Mouse (Mus musculus): ENCODE data around the gene Gstt4. TPM values are rescaled to one million over a fixed set of nuclear protein-coding genes. Genes with fewer than 3 reads are reported as not detected.
"Not testable (repeated sequence)": the region's sequence is repeated elsewhere in the genome, so short reads cannot be mapped to it uniquely, and the experiment has no call there.

Gene Gstt4
- not detected for total RNA-seq (2021)

- intact Hi-C loops (cut with DNase I) = no loop called here
Measured at GRCm38 (mm10) chr10:75822443-75822842, at the start of gene Gstt4. Gene Gstt4, minus strand, starts transcription at chr10:75822543.

GRCm38 (mm10) chr10:75861587-75861986 is 39.2 kb upstream of the Gstt4 start:
- no peak for DNase-seq (ENCODE audit: low spot score in 2 of 2)
- intact Hi-C loops (cut with DNase I) = no loop called here

More at GRCm38 (mm10) chr10:75822443-75822842, at the start of gene Gstt4:
- no peak for DNase-seq (ENCODE audit: low spot score in 2 of 2)

- intact Hi-C loops (cut with DNase I) = no loop called here
- DNase-seq (ENCODE audit: low spot score in 2 of 2) = no peak
Measured at GRCm38 (mm10) chr10:75860746-75861145, 38.4 kb upstream of the Gstt4 start.

- intact Hi-C loops (cut with DNase I) = not testable (repeated sequence)
- peak; percentile 87 to 88 for DNase-seq (ENCODE audit: low spot score in 2 of 2)
Measured at GRCm38 (mm10) chr10:75859786-75860470, 37.6 kb upstream of the Gstt4 start, which contains the start of gene Mif. Gene Mif, minus strand, starts transcription at chr10:75860240.

GRCm38 (mm10) chr10:75859107-75859746 is 36.9 kb upstream of the Gstt4 start:
- peak; percentile 27 to 30 for DNase-seq (ENCODE audit: low spot score in 2 of 2)
- intact Hi-C loops (cut with DNase I) = no loop called here

- intact Hi-C loops (cut with DNase I) = no loop called here
- no peak for DNase-seq (ENCODE audit: low spot score in 2 of 2)
Measured at GRCm38 (mm10) chr10:75857598-75857997, 35.3 kb upstream of the Gstt4 start.

- intact Hi-C loops (cut with DNase I) = no loop called here
- no peak for DNase-seq (ENCODE audit: low spot score in 2 of 2)
Measured at GRCm38 (mm10) chr10:75856976-75857375, 34.6 kb upstream of the Gstt4 start.

- DNase-seq (ENCODE audit: low spot score in 2 of 2) = no peak
- intact Hi-C loops (cut with DNase I) = no loop called here
Measured at GRCm38 (mm10) chr10:75856155-75856907, 34.0 kb upstream of the Gstt4 start.

- intact Hi-C loops (cut with DNase I) = no loop called here
- no peak for DNase-seq (ENCODE audit: low spot score in 2 of 2)
Measured at GRCm38 (mm10) chr10:75855416-75855981, 33.2 kb upstream of the Gstt4 start.

- no peak for DNase-seq (ENCODE audit: low spot score in 2 of 2)
- intact Hi-C loops (cut with DNase I) = loop anchor here (5.0 kb wide), 2 partner anchors 92 to 267 kb away; partner anchors contain the start of genes Cabin1 and Ggt5
Measured at GRCm38 (mm10) chr10:75854791-75855190, 32.4 kb upstream of the Gstt4 start.

- no peak for DNase-seq (ENCODE audit: low spot score in 2 of 2)
- intact Hi-C loops (cut with DNase I) = loop anchor here (5.0 kb wide), 2 partner anchors 92 to 267 kb away; partner anchors contain the start of genes Cabin1 and Ggt5
Measured at GRCm38 (mm10) chr10:75854096-75854495, 31.8 kb upstream of the Gstt4 start.

GRCm38 (mm10) chr10:75853452-75853851 is 31.1 kb upstream of the Gstt4 start:
- peak; percentile 74 to 77 for DNase-seq (ENCODE audit: low spot score in 2 of 2)
- intact Hi-C loops (cut with DNase I) = loop anchor here (1.0 to 5.0 kb wide), 3 partner anchors 91 to 266 kb away; partner anchors contain the start of genes Cabin1 and Ggt5

- no peak for DNase-seq (ENCODE audit: low spot score in 2 of 2)
- intact Hi-C loops (cut with DNase I) = loop anchor here (1.0 to 5.0 kb wide), 3 partner anchors 90 to 265 kb away; partner anchors contain the start of genes Cabin1 and Ggt5
Measured at GRCm38 (mm10) chr10:75852539-75853125, 30.3 kb upstream of the Gstt4 start.

- no peak for DNase-seq (ENCODE audit: low spot score in 2 of 2)
- intact Hi-C loops (cut with DNase I) = loop anchor here (2.0 to 5.0 kb wide), 3 partner anchors 89 to 264 kb away; partner anchors contain the start of genes Cabin1 and Ggt5
Measured at GRCm38 (mm10) chr10:75851681-75852080, 29.3 kb upstream of the Gstt4 start.

GRCm38 (mm10) chr10:75851076-75851475 is 28.7 kb upstream of the Gstt4 start:
- no peak for DNase-seq (ENCODE audit: low spot score in 2 of 2)
- intact Hi-C loops (cut with DNase I) = loop anchor here (2.0 to 5.0 kb wide), 3 partner anchors 89 to 264 kb away; partner anchors contain the start of genes Cabin1 and Ggt5

GRCm38 (mm10) chr10:75848382-75848781 is 26.0 kb upstream of the Gstt4 start:
- intact Hi-C loops (cut with DNase I) = no loop called here

GRCm38 (mm10) chr10:75845306-75845930 is 23.1 kb upstream of the Gstt4 start:
- intact Hi-C loops (cut with DNase I) = no loop called here
- DNase-seq (ENCODE audit: low spot score in 2 of 2) = no peak

More at GRCm38 (mm10) chr10:75848382-75848781, 26.0 kb upstream of the Gstt4 start:
- DNase-seq (ENCODE audit: low spot score in 2 of 2) = no peak

GRCm38 (mm10) chr10:75844800-75845199 is 22.5 kb upstream of the Gstt4 start:
- DNase-seq (ENCODE audit: low spot score in 2 of 2) = no peak
- intact Hi-C loops (cut with DNase I) = no loop called here

GRCm38 (mm10) chr10:75843898-75844297 is 21.6 kb upstream of the Gstt4 start:
- DNase-seq (ENCODE audit: low spot score in 2 of 2); intact Hi-C loops (cut with DNase I): not testable (repeated sequence)
